Mouse (Mus musculus): ENCODE measurements around the gene Acot12. TPM values are rescaled to one million over a fixed set of nuclear protein-coding genes. Genes with fewer than 3 reads are reported as not detected.
A peak's percentile ranks its signal among the peaks of the same experiment; 100 is the strongest.

Gene Acot12
- polyA plus RNA-seq, 1 experiment from 2014 or later = not detected

- ATAC-seq (replicated peaks; ENCODE audit: insufficient number of reproducible peaks, low FRiP score, low TSS enrichment, low read depth) = no peak
- no peaks in the 10 kb centered on the region; the same call in 1 of the 2 replicates for H3K36me3 ChIP-seq (replicated peaks; ENCODE audit: control insufficient read depth, insufficient read depth, low read depth, low read length)
- DNase-seq (ENCODE audit: low spot score) = peak; percentile 66
- H3K4me3 ChIP-seq (ENCODE audit: low read depth, low read length) = no peak overlapping the region
- H3K9me3 ChIP-seq (replicated peaks; ENCODE audit: control insufficient read depth, low read length) = no peaks in the 10 kb centered on the region
- no peaks in the 10 kb centered on the region for H3K27me3 ChIP-seq (ENCODE audit: control insufficient read depth, insufficient read depth, low read length)
- H3K4me1 ChIP-seq (ENCODE audit: control insufficient read depth, insufficient read depth, low read length) = no peaks in the 10 kb centered on the region
- no peak overlapping the region for H3K9ac ChIP-seq (replicated peaks; ENCODE audit: low read length)
- no peak overlapping the region for H3K27ac ChIP-seq (replicated peaks; ENCODE audit: low read depth, low read length)
- H3K4me2 ChIP-seq (ENCODE audit: low read depth, low read length) = no peak overlapping the region
- WGBS = 49% methylated on average over 2 of the region's 2 CpGs
These were observed 68.2 kb downstream of the Acot12 start for GRCm38 (mm10) chr13:91809476-91809875.

GRCm38 (mm10) chr13:91814670-91815069 is 73.4 kb downstream of the Acot12 start:
- no peak overlapping the region for H3K4me3 ChIP-seq (ENCODE audit: low read depth, low read length)
- H3K9me3 ChIP-seq (replicated peaks; ENCODE audit: control insufficient read depth, low read length) = no peaks in the 10 kb centered on the region
- DNase-seq (ENCODE audit: low spot score) (no peak), ATAC-seq (replicated peaks; ENCODE audit: insufficient number of reproducible peaks, low FRiP score, low TSS enrichment, low read depth) (no peak)
- H3K9ac ChIP-seq (replicated peaks; ENCODE audit: low read length) = no peak overlapping the region
- H3K36me3 ChIP-seq (replicated peaks; ENCODE audit: control insufficient read depth, insufficient read depth, low read depth, low read length) = no peaks in the 10 kb centered on the region
- 89% methylated on average over 5 of the region's 5 CpGs for WGBS
- H3K27me3 ChIP-seq (ENCODE audit: control insufficient read depth, insufficient read depth, low read length) = no peaks in the 10 kb centered on the region
- H3K27ac ChIP-seq (replicated peaks; ENCODE audit: low read depth, low read length) = no peak overlapping the region
- H3K4me2 ChIP-seq (ENCODE audit: low read depth, low read length) = no peak overlapping the region
- no peaks in the 10 kb centered on the region for H3K4me1 ChIP-seq (ENCODE audit: control insufficient read depth, insufficient read depth, low read length)

- ATAC-seq (replicated peaks; ENCODE audit: insufficient number of reproducible peaks, low FRiP score, low TSS enrichment, low read depth) (no peak), DNase-seq (ENCODE audit: low spot score) (no peak)
- Histone ChIP-seq H3K27me3 (ENCODE audit: control insufficient read depth, insufficient read depth, low read length) (no peaks in the 10 kb centered on the region), H3K36me3 (replicated peaks; ENCODE audit: control insufficient read depth, insufficient read depth, low read depth, low read length) (no peaks in the 10 kb centered on the region), H3K4me3 (ENCODE audit: low read depth, low read length) (no peak overlapping the region), H3K4me2 (ENCODE audit: low read depth, low read length) (no peak overlapping the region), H3K27ac (replicated peaks; ENCODE audit: low read depth, low read length) (no peak overlapping the region), H3K9ac (replicated peaks; ENCODE audit: low read length) (no peak overlapping the region), H3K4me1 (ENCODE audit: control insufficient read depth, insufficient read depth, low read length) (no peaks in the 10 kb centered on the region), H3K9me3 (replicated peaks; ENCODE audit: control insufficient read depth, low read length) (no peaks in the 10 kb centered on the region)
- 71% methylated on average over 6 of the region's 6 CpGs for WGBS
These were observed 82.4 kb downstream of the Acot12 start for GRCm38 (mm10) chr13:91823735-91824134.

GRCm38 (mm10) chr13:91824845-91825550 is 83.7 kb downstream of the Acot12 start:
- ATAC-seq (replicated peaks; ENCODE audit: insufficient number of reproducible peaks, low FRiP score, low TSS enrichment, low read depth) (no peak), DNase-seq (ENCODE audit: low spot score) (peak; percentile 53)
- H3K4me2 ChIP-seq (ENCODE audit: low read depth, low read length) = no peak overlapping the region
- 51% methylated on average over 4 of the region's 4 CpGs for WGBS
- no peaks in the 10 kb centered on the region for H3K4me1 ChIP-seq (ENCODE audit: control insufficient read depth, insufficient read depth, low read length)
- no peak overlapping the region for H3K27ac ChIP-seq (replicated peaks; ENCODE audit: low read depth, low read length)
- H3K9me3 ChIP-seq (replicated peaks; ENCODE audit: control insufficient read depth, low read length) = no peaks in the 10 kb centered on the region
- no peak overlapping the region for H3K9ac ChIP-seq (replicated peaks; ENCODE audit: low read length)
- no peaks in the 10 kb centered on the region for H3K27me3 ChIP-seq (ENCODE audit: control insufficient read depth, insufficient read depth, low read length)
- no peaks in the 10 kb centered on the region for H3K36me3 ChIP-seq (replicated peaks; ENCODE audit: control insufficient read depth, insufficient read depth, low read depth, low read length)
- H3K4me3 ChIP-seq (ENCODE audit: low read depth, low read length) = no peak overlapping the region

- Histone ChIP-seq H3K27me3 (ENCODE audit: control insufficient read depth, insufficient read depth, low read length) (no peaks in the 10 kb centered on the region), H3K4me2 (ENCODE audit: low read depth, low read length) (no peak overlapping the region), H3K27ac (replicated peaks; ENCODE audit: low read depth, low read length) (no peak overlapping the region), H3K4me3 (ENCODE audit: low read depth, low read length) (no peak overlapping the region), H3K9ac (replicated peaks; ENCODE audit: low read length) (no peak overlapping the region), H3K4me1 (ENCODE audit: control insufficient read depth, insufficient read depth, low read length) (no peaks in the 10 kb centered on the region), H3K9me3 (replicated peaks; ENCODE audit: control insufficient read depth, low read length) (no peaks in the 10 kb centered on the region), H3K36me3 (replicated peaks; ENCODE audit: control insufficient read depth, insufficient read depth, low read depth, low read length) (no peaks in the 10 kb centered on the region)
- ATAC-seq (replicated peaks; ENCODE audit: insufficient number of reproducible peaks, low FRiP score, low TSS enrichment, low read depth) (no peak), DNase-seq (ENCODE audit: low spot score) (no peak)
- WGBS = 59% methylated on average over 2 of the region's 2 CpGs
These were observed 84.8 kb downstream of the Acot12 start for GRCm38 (mm10) chr13:91826066-91826465.

GRCm38 (mm10) chr13:91827876-91828275 is 86.6 kb downstream of the Acot12 start:
- no peak overlapping the region for H3K4me3 ChIP-seq (ENCODE audit: low read depth, low read length)
- no peaks in the 10 kb centered on the region for H3K36me3 ChIP-seq (replicated peaks; ENCODE audit: control insufficient read depth, insufficient read depth, low read depth, low read length)
- ATAC-seq (replicated peaks; ENCODE audit: insufficient number of reproducible peaks, low FRiP score, low TSS enrichment, low read depth) (no peak), DNase-seq (ENCODE audit: low spot score) (no peak)
- no peak overlapping the region for H3K9ac ChIP-seq (replicated peaks; ENCODE audit: low read length)
- H3K27me3 ChIP-seq (ENCODE audit: control insufficient read depth, insufficient read depth, low read length) = no peaks in the 10 kb centered on the region
- no peaks in the 10 kb centered on the region for H3K9me3 ChIP-seq (replicated peaks; ENCODE audit: control insufficient read depth, low read length)
- H3K27ac ChIP-seq (replicated peaks; ENCODE audit: low read depth, low read length) = no peak overlapping the region
- no peak overlapping the region for H3K4me2 ChIP-seq (ENCODE audit: low read depth, low read length)
- H3K4me1 ChIP-seq (ENCODE audit: control insufficient read depth, insufficient read depth, low read length) = no peaks in the 10 kb centered on the region

Small RNAs within 50 kb of the gene (microRNA-seq; reads per million reads assigned to microRNA genes)
- not detected for gene Gm27656 (ENCODE audit: borderline number of aligned reads)

Other genes starting within 250 kb of the Acot12 start
- gene Zcchc9, start 66.2 kb downstream of the Acot12 start, polyA plus RNA-seq (2014; fragmentation: Nextera tagmentation; extraction: Ambion mirVana) = 22.6 and 26.6 TPM in 2 replicates
- gene Ckmt2, start 135.4 kb downstream of the Acot12 start, polyA plus RNA-seq (2014; fragmentation: Nextera tagmentation; extraction: Ambion mirVana) = not detected in 2 replicates